Mouse (Mus musculus): ENCODE data around the gene Mdm2. TPM values are rescaled to one million over a fixed set of nuclear protein-coding genes. Genes with fewer than 3 reads are reported as not detected.

Mdm2 gene
- polyA plus RNA-seq, 1 experiment from 2014 or later: 76.5 TPM

DNA sequence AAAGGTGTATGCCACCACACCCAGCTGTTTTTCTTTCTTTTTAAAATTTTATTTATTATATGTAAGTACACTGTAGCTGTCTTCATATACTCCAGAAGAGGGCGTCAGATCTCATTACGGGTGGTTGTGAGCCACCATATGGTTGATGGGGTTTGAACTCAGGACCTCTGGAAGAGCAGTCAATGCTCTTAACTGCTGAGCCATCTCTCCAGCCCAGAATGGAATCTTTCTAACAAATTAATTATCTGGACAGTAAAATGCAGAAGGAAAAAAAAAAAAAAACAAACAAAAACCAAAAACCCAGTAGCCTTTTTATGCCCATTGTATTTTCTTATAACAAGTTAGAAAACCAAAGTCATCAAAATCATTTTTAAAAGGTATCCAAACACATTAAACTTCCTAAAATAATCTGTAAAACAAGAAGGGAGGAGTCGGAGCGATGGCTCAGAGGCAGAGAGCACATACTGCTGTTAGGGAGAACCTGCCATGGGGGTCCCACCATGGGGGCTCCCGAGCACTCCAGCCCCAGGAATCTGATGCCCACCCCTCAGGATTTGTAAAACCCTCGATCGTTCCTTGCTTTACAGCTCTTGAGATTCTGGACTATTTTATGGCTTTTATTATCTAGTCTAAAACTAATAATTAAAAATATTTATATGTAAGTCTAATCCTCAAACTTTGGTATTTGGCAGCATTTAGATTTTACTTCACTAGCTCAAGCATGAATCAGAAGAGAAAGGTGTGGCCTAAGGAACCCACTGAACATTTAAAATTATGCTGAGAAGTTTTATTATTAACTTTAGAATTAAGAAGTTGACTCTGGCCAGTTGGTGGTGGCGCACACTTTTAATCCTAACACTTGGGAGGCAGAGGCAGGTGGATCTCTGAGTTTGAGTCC is 43.4 kb upstream of the Mdm2 start:
- H3K9ac ChIP-seq: no peak overlapping the region
- no peaks in the 10 kb centered on the region for H3K4me1 ChIP-seq
- H3K4me2 ChIP-seq: no peak overlapping the region
- no peak overlapping the region for H3K4me3 ChIP-seq (replicated peaks)
- no peak for ATAC-seq (ENCODE audit: low FRiP score)
- H3K27ac ChIP-seq: no peak overlapping the region
- 97% methylated on average over 8 of the region's 8 CpGs for WGBS
- H3K27me3 ChIP-seq: no peaks in the 10 kb centered on the region
- H3K36me3 ChIP-seq (replicated peaks): peaks cover 81% of the 10 kb centered on the region
- no peaks in the 10 kb centered on the region for H3K9me3 ChIP-seq

DNA sequence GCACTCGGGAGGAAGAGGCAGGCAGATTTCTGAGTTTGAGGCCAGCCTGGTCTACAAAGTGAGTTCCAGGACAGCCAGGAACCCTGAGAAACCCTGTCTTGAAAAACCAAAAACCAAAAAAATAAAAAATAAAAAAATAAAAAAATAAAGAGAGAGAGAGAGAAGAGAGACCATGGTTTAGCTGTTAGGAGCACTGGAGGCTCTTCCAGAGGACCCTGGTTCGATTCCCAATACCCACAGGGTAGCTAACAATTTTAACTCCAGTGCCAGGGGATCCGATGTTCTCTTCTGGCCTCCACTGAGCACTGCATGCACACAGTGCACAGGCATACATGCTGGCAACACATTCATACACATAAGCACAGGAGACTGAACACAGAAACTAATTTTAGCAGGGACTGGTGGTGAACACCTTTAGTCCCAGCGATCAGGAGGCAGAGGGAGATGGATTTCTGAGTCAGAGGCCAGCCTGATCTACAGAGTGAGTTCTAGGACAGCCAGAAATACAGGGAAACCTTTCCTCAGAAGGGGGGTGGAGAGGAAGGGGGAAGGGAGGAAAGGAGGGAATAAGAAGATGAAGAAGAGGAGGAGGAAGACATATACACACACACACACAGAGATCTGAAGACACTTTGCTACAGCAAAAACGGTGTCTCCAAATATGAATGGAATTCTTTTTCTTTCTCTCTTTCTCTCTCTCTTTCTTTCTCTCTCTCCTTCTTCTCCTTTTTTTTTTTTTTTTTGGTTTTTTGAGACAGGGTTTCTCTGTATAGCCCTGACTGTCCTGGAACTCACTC is 42.5 kb upstream of the Mdm2 start:
- no peaks in the 10 kb centered on the region for H3K4me1 ChIP-seq
- H3K9ac ChIP-seq: no peak overlapping the region
- H3K4me3 ChIP-seq (replicated peaks): no peak overlapping the region
- H3K36me3 ChIP-seq (replicated peaks): peaks cover 76% of the 10 kb centered on the region
- H3K27ac ChIP-seq: no peak overlapping the region
- no peaks in the 10 kb centered on the region for H3K27me3 ChIP-seq
- 97% methylated on average over 5 of the region's 5 CpGs for WGBS
- H3K9me3 ChIP-seq: no peaks in the 10 kb centered on the region
- no peak overlapping the region for H3K4me2 ChIP-seq
- no peak for ATAC-seq (ENCODE audit: low FRiP score)

DNA sequence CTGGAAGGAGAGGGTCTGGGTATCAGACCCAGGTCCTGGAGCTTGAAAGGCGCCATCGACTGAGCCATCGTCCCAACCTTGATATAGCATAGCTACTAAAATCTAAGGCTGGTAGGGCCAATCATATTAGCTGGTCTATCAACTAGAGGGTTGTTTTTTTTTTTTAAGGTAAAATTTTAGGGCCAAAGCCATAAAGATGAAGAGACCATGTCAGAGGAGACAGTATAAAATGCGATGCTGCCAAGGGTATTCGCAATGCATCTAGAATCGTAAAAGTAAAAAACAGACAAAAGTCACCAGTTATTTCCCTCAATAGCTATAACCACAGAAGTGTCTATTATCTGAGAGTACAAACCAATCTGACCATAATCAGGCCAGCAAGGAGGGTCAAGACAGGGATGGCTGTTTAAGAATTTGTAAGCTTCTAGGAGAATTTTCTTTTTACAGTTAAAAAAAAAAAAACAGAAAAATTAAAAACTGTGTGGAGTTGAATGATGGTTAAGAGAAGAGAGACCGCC is 41.8 kb upstream of the Mdm2 start:
- 96% methylated on average over 7 of the region's 7 CpGs for WGBS
- Histone ChIP-seq H3K9ac (no peak overlapping the region), H3K9me3 (no peaks in the 10 kb centered on the region), H3K4me2 (no peak overlapping the region), H3K4me3 (replicated peaks) (no peak overlapping the region), H3K27me3 (no peaks in the 10 kb centered on the region), H3K27ac (no peak overlapping the region), H3K36me3 (replicated peaks) (peaks cover 69% of the 10 kb centered on the region), H3K4me1 (no peaks in the 10 kb centered on the region)
- ATAC-seq (ENCODE audit: low FRiP score): no peak

DNA sequence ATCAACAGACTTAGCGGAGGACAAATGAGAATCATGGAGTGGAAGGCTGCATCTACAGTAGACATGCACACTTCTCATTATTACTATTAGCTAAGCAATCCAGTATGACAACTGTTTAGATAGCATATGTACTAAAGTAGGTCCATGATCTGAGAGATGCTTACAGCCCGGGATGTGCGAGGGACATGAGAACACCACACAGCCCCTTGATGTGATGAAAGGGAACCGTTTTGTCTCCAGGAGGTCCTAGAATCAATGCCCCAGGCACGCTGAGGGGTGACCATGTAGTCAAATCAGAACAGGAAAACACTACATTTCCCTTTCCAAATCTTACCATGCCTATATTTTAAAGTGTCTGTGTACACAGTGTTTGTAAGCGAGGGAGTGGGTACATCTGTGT is 41.2 kb upstream of the Mdm2 start:
- Histone ChIP-seq H3K4me2 (no peak overlapping the region), H3K9me3 (no peaks in the 10 kb centered on the region), H3K4me1 (no peaks in the 10 kb centered on the region), H3K27me3 (no peaks in the 10 kb centered on the region), H3K36me3 (replicated peaks) (peaks cover 63% of the 10 kb centered on the region), H3K27ac (no peak overlapping the region), H3K4me3 (replicated peaks) (no peak overlapping the region), H3K9ac (no peak overlapping the region)
- 96% methylated on average over 6 of the region's 6 CpGs for WGBS
- no peak for ATAC-seq (ENCODE audit: low FRiP score)

DNA sequence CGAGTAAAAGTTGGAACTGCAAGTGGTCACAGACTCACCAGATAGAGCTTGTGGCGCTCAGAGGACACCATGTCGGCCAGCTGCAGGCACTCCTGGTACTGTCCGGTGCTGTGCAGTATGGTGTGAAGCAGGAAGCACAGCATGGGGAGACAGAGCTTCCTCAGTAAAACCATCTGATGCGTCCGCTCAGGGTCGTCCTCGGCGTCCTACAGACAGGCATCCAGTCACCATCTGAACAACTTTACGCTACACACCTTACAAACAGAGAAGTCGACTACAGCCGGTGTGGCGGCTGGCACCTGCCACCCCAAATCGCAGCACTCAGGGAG is 40.7 kb upstream of the Mdm2 start:
- WGBS: 97% methylated on average over 14 of the region's 14 CpGs
- H3K9me3 ChIP-seq: no peaks in the 10 kb centered on the region
- peaks cover 58% of the 10 kb centered on the region for H3K36me3 ChIP-seq (replicated peaks)
- no peak overlapping the region for H3K9ac ChIP-seq
- ATAC-seq (ENCODE audit: low FRiP score): no peak
- H3K4me3 ChIP-seq (replicated peaks): no peak overlapping the region
- H3K27ac ChIP-seq: no peak overlapping the region
- H3K4me1 ChIP-seq: 0 out of 2 replicates have a peak, but pooled peaks cover 3% of the 10 kb centered on the region
- H3K27me3 ChIP-seq: no peaks in the 10 kb centered on the region
- no peak overlapping the region for H3K4me2 ChIP-seq

DNA sequence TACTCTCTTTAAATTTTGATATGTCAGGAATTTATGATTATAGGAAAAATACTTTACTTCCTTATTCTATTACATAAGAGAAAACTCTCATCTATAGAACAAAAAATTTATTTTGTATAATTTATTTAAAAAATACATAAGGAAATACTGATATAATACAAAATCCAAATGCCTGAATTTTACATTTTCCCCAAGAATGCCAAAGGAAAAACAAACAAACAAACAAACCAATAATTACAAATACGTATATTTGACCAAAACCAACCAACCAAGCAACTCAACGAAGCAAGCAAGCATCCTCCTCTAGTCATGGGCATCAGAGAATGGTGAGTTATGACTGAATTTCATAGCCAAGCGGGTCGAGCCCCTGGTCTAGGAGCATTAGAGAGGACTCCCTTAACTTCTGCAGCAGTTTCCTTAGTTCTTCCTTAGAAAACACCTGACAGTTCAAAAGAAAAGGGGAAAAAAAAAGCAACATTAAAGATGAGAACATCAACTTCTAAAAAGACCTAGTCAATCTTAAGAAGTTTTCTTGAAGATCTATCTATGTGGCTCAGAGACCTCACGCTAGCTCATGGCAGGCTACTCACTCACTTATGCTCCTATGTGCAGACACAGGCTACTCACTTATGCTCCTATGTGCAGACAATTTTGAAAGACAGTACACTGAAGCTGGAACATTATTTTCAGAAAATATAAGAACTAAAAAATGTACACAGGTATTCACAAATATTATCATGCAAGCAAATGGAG is 40.1 kb upstream of the Mdm2 start:
- WGBS: 98% methylated on average over 5 of the region's 5 CpGs
- no peak for ATAC-seq (ENCODE audit: low FRiP score)
- Histone ChIP-seq H3K27ac (no peak overlapping the region), H3K9ac (no peak overlapping the region), H3K4me3 (replicated peaks) (no peak overlapping the region), H3K9me3 (no peaks in the 10 kb centered on the region), H3K4me1 (0 out of 2 replicates have a peak, but pooled peaks cover 3% of the 10 kb centered on the region), H3K36me3 (replicated peaks) (peaks cover 52% of the 10 kb centered on the region), H3K27me3 (no peaks in the 10 kb centered on the region), H3K4me2 (no peak overlapping the region)

DNA sequence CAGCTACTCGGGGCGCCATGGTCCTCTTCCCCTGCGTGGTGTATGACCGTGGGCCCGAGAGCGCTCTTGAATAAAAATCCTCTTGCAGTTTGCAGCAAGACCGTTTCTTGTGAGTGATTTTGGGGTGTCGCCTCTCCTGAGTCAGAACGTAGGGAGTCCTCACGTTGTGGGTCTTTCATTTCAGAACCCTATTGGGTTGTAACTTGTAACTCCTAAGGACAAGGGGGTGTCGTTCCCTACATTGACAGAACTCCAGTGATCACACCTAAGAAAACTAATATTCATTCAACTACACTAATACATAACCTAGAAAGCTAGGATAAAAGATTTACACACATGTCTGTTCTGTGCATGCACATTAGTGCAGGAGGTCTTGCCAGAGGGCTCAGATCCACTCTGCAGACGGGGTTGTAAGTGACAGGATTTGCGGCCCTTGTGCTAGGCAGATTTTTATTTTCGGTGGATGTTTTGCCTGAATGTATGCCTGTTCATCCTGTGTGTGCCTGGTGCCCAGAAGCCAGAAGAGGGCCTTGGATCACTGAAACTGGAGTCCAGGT is 39.3 kb upstream of the Mdm2 start:
- 95% methylated on average over 14 of the region's 14 CpGs for WGBS
- H3K27ac ChIP-seq: no peak overlapping the region
- no peak for ATAC-seq (ENCODE audit: low FRiP score)
- peaks cover 9% of the 10 kb centered on the region for H3K4me1 ChIP-seq
- no peak overlapping the region for H3K9ac ChIP-seq
- H3K36me3 ChIP-seq (replicated peaks): peaks cover 44% of the 10 kb centered on the region
- H3K4me3 ChIP-seq (replicated peaks): no peak overlapping the region
- H3K4me2 ChIP-seq: no peak overlapping the region
- H3K9me3 ChIP-seq: no peaks in the 10 kb centered on the region
- no peaks in the 10 kb centered on the region for H3K27me3 ChIP-seq

DNA sequence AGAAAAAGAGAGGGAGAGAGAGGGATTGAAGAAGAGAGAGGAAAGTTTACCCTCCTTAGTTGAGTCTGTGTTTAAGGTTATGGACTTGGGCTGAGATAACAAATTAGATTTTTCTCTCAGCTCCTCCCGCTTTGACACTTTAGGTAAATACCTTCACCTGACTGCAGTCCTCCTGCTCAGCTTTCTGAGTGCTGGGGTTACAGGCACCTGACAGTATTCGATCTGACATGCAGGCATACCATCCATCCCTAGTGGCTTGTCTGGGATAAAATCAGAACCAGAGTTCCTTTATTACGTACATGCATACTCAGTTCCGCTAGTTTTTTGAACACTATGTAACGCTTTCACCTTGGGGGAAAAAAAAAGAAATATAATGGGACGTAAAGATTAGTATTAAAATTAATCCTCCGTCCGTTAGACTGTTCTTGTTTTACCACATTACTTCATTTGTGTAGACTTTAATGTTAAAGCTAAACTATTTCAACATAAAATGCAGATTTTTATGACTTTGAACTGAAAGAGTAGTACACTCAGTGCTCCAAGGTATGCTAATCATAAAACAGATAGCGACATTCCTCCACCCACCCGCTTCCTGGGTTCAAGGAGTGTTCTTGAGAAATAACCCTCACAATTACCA is 38.6 kb upstream of the Mdm2 start:
- Histone ChIP-seq H3K27ac (no peak overlapping the region), H3K9ac (no peak overlapping the region), H3K27me3 (no peaks in the 10 kb centered on the region), H3K9me3 (no peaks in the 10 kb centered on the region), H3K4me3 (replicated peaks) (no peak overlapping the region), H3K4me2 (no peak overlapping the region), H3K4me1 (peaks cover 16% of the 10 kb centered on the region), H3K36me3 (replicated peaks) (peaks cover 38% of the 10 kb centered on the region)
- no peak for ATAC-seq (ENCODE audit: low FRiP score)
- WGBS: 96% methylated on average over 10 of the region's 10 CpGs

DNA sequence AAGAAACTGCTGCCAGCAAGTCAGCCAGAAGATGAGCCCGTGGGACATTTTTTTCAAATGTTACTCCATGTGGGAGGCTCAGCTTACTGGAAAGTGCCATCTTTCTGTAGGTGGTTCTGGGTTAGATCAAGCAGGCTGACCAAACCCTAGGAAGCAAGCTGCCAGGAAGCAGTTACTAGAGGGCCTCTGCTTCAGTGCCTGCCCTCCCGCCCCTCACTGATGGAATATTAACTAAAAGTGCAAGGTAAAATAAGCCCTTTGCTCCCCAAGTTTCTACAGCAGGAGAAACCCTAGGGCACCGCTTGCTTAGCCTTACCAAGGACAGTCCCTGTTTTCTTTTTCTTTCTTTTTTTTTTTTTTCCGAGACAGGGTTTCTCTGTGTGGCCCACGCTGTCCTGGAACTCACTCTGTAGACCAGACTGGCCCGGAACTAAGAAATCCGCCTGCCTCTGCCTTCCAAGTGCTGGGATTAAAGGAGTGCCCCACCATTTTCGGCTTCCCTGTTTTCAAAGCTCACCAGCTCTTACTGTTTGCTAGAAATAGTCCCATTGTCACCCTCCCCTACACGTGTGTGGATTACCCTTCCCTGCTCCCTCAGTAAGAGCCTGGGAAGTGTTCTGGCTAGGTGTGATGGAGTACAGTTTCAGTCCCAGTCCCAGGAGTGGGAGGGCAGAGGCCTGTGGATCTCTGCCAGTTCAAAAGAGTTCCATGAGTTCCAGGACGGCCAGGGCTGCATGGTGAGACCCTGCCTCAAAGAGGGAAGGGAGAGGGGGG is 37.9 kb upstream of the Mdm2 start:
- Histone ChIP-seq H3K4me1 (peaks cover 23% of the 10 kb centered on the region), H3K27ac (no peak overlapping the region), H3K4me3 (replicated peaks) (no peak overlapping the region), H3K36me3 (replicated peaks) (peaks cover 35% of the 10 kb centered on the region), H3K9ac (no peak overlapping the region), H3K27me3 (no peaks in the 10 kb centered on the region), H3K4me2 (no peak overlapping the region), H3K9me3 (no peaks in the 10 kb centered on the region)
- no peak for ATAC-seq (ENCODE audit: low FRiP score)
- WGBS: 88% methylated on average over 10 of the region's 10 CpGs

DNA sequence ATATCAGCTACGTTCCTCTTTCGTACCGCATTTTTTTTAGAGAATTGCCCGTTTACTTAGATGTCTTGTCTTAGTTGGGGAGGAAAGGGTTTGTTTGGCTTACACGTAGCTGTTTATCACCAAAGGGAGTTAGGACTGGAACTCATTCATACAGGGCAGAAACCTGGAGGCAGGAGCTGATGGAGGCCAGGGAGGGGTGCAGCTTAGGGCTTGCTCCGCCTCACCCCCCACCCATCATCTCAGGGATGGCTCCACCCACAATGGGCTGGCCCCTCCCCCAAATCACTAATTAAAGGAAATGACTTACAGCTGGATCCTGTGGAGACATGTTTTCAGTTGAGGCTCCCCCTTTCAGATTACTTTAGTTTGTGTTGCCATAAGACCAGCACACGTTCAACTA is 37.2 kb upstream of the Mdm2 start:
- no peaks in the 10 kb centered on the region for H3K27me3 ChIP-seq

DNA sequence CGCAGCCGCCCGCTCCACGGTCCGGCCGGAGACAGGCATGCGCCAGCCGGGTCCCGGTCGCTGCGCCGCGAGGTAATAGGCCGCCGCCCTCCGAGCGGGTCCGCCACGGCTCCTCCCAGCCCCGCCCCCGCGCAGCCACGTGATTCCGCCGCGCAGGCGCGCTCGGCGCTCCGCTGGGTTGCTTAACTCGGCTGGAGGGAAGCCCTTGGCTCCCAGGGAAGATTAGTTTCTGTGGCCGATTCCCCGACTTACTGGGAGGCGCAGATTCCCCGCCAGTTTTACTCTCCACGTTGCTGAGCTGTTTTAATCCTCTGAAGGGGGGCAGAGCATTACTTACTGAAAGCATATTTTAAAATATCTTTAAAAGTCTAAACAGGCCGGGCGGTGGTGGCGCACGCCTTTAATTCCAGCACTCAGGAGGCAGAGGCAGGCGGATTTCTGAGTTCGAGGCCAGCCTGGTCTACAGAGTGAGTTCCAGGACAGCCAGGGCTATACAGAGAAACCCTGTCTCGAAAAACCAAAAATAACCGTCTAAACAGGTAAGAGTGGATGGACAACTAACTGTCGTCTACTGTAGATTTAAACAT is 35.8 kb upstream of the Mdm2 start, which contains the start of gene Slc35e3:
Gene Slc35e3 (minus strand): TSS at position 69 of the 587 bp plus-strand sequence.
- H3K9me3 ChIP-seq: no peaks in the 10 kb centered on the region
- 15% methylated on average over 44 of the region's 46 CpGs for WGBS
- H3K36me3 ChIP-seq (replicated peaks): peaks cover 25% of the 10 kb centered on the region
- peak within 1 kb of the TSS; percentile 71 for H3K9ac ChIP-seq
- ATAC-seq (ENCODE audit: low FRiP score): peak; percentile 98
- peak within 1 kb of the TSS; percentile 57 for H3K4me3 ChIP-seq (replicated peaks)
- H3K4me2 ChIP-seq: peak within 1 kb of the TSS; percentile 64
- no peaks in the 10 kb centered on the region for H3K27me3 ChIP-seq
- peaks cover 24% of the 10 kb centered on the region for H3K4me1 ChIP-seq
- peak within 1 kb of the TSS; percentile 63; the same call in 1 of the 2 replicates for H3K27ac ChIP-seq

More for the DNA sequence above, 37.2 kb upstream of the Mdm2 start:
- H3K9ac ChIP-seq: no peak overlapping the region
- H3K27ac ChIP-seq: no peak overlapping the region
- ATAC-seq (ENCODE audit: low FRiP score): no peak
- H3K4me1 ChIP-seq: peaks cover 24% of the 10 kb centered on the region
- no peak overlapping the region for H3K4me2 ChIP-seq
- H3K4me3 ChIP-seq (replicated peaks): no peak overlapping the region
- WGBS: 92% methylated on average over 7 of the region's 7 CpGs
- no peaks in the 10 kb centered on the region for H3K9me3 ChIP-seq
- H3K36me3 ChIP-seq (replicated peaks): peaks cover 35% of the 10 kb centered on the region
